Mouse (Mus musculus): Measurements from ENCODE around the gene Hk1.

Gene Hk1

GRCm38 (mm10) chr10:62356105-62356730 lies 23.5 kb downstream of the Hk1 start:
- H3K27me3 ChIP-seq (ENCODE audit: insufficient read depth, low read length), result no peaks in the 10 kb centered on the region
- no peaks in the 10 kb centered on the region for H3K4me1 ChIP-seq (replicated peaks; ENCODE audit: low read depth, low read length)
- no peak overlapping the region for H3K4me3 ChIP-seq (replicated peaks; ENCODE audit: low read length)
- H3K36me3 ChIP-seq (ENCODE audit: insufficient read depth, low read length), result no peaks in the 10 kb centered on the region
- H3K9me3 ChIP-seq (ENCODE audit: low read length), result peaks cover 3% of the 10 kb centered on the region; the same call in 1 of the 2 replicates
- TF ChIP-seq CTCF (conservative IDR thresholded peaks at IDR 0.05; ENCODE audit: low read length) (no peak), POU5F1 (IDR thresholded peaks at IDR 0.05; ENCODE audit: borderline replicate concordance, low read length) (no peak), NANOG (IDR thresholded peaks at IDR 0.05; ENCODE audit: borderline replicate concordance, low read length) (no peak)

GRCm38 (mm10) chr10:62345147-62345546 lies 34.6 kb downstream of the Hk1 start:
- peaks cover 27% of the 10 kb centered on the region for H3K4me1 ChIP-seq (replicated peaks; ENCODE audit: low read depth, low read length)
- H3K27me3 ChIP-seq (ENCODE audit: insufficient read depth, low read length), result no peaks in the 10 kb centered on the region
- no peak for TF ChIP-seq POU5F1 (IDR thresholded peaks at IDR 0.05; ENCODE audit: borderline replicate concordance, low read length)
- TF ChIP-seq NANOG (IDR thresholded peaks at IDR 0.05; ENCODE audit: borderline replicate concordance, low read length), result no peak
- no peak for TF ChIP-seq CTCF (conservative IDR thresholded peaks at IDR 0.05; ENCODE audit: low read length)
- H3K36me3 ChIP-seq (ENCODE audit: insufficient read depth, low read length), result no peaks in the 10 kb centered on the region
- no peak overlapping the region for H3K4me3 ChIP-seq (replicated peaks; ENCODE audit: low read length)
- no peaks in the 10 kb centered on the region for H3K9me3 ChIP-seq (ENCODE audit: low read length)

- H3K36me3 ChIP-seq (ENCODE audit: insufficient read depth, low read length), result no peaks in the 10 kb centered on the region
- peaks cover 26% of the 10 kb centered on the region for H3K4me1 ChIP-seq (replicated peaks; ENCODE audit: low read depth, low read length)
- H3K27me3 ChIP-seq (ENCODE audit: insufficient read depth, low read length), result 0 out of 2 replicates have a peak, but pooled peaks cover 3% of the 10 kb centered on the region
- H3K4me3 ChIP-seq (replicated peaks; ENCODE audit: low read length), result no peak overlapping the region
- H3K9me3 ChIP-seq (ENCODE audit: low read length), result no peaks in the 10 kb centered on the region
- TF ChIP-seq POU5F1 (IDR thresholded peaks at IDR 0.05; ENCODE audit: borderline replicate concordance, low read length) (no peak), CTCF (conservative IDR thresholded peaks at IDR 0.05; ENCODE audit: low read length) (no peak), NANOG (IDR thresholded peaks at IDR 0.05; ENCODE audit: borderline replicate concordance, low read length) (no peak)
These were observed 35.5 kb downstream of the Hk1 start for GRCm38 (mm10) chr10:62344004-62344752.

GRCm38 (mm10) chr10:62342512-62342911 lies 37.2 kb downstream of the Hk1 start:
- no peak overlapping the region for H3K4me3 ChIP-seq (replicated peaks; ENCODE audit: low read length)
- no peaks in the 10 kb centered on the region for H3K9me3 ChIP-seq (ENCODE audit: low read length)
- H3K4me1 ChIP-seq (replicated peaks; ENCODE audit: low read depth, low read length), result peaks cover 43% of the 10 kb centered on the region
- H3K27me3 ChIP-seq (ENCODE audit: insufficient read depth, low read length), result 0 out of 2 replicates have a peak, but pooled peaks cover 3% of the 10 kb centered on the region
- no peak for TF ChIP-seq POU5F1 (IDR thresholded peaks at IDR 0.05; ENCODE audit: borderline replicate concordance, low read length)
- no peak for TF ChIP-seq NANOG (IDR thresholded peaks at IDR 0.05; ENCODE audit: borderline replicate concordance, low read length)
- TF ChIP-seq CTCF (conservative IDR thresholded peaks at IDR 0.05; ENCODE audit: low read length), result no peak
- H3K36me3 ChIP-seq (ENCODE audit: insufficient read depth, low read length), result no peaks in the 10 kb centered on the region

- Histone ChIP-seq H3K9me3 (ENCODE audit: low read length) (no peaks in the 10 kb centered on the region), H3K27me3 (ENCODE audit: insufficient read depth, low read length) (0 out of 2 replicates have a peak, but pooled peaks cover 3% of the 10 kb centered on the region), H3K4me3 (replicated peaks; ENCODE audit: low read length) (no peak overlapping the region), H3K36me3 (ENCODE audit: insufficient read depth, low read length) (no peaks in the 10 kb centered on the region), H3K4me1 (replicated peaks; ENCODE audit: low read depth, low read length) (peaks cover 48% of the 10 kb centered on the region)
- TF ChIP-seq POU5F1 (IDR thresholded peaks at IDR 0.05; ENCODE audit: borderline replicate concordance, low read length), result no peak
- no peak for TF ChIP-seq CTCF (conservative IDR thresholded peaks at IDR 0.05; ENCODE audit: low read length)
These were observed 37.8 kb downstream of the Hk1 start for GRCm38 (mm10) chr10:62341956-62342355.

- Histone ChIP-seq H3K9me3 (ENCODE audit: low read length) (no peaks in the 10 kb centered on the region), H3K4me1 (replicated peaks; ENCODE audit: low read depth, low read length) (peaks cover 58% of the 10 kb centered on the region), H3K36me3 (ENCODE audit: insufficient read depth, low read length) (no peaks in the 10 kb centered on the region), H3K27me3 (ENCODE audit: insufficient read depth, low read length) (0 out of 2 replicates have a peak, but pooled peaks cover 3% of the 10 kb centered on the region), H3K4me3 (replicated peaks; ENCODE audit: low read length) (peak overlapping the region; percentile 95)
- TF ChIP-seq NANOG (IDR thresholded peaks at IDR 0.05; ENCODE audit: borderline replicate concordance, low read length), result no peak
- no peak for TF ChIP-seq POU5F1 (IDR thresholded peaks at IDR 0.05; ENCODE audit: borderline replicate concordance, low read length)
- no peak for TF ChIP-seq CTCF (conservative IDR thresholded peaks at IDR 0.05; ENCODE audit: low read length)
These were observed 38.7 kb downstream of the Hk1 start for GRCm38 (mm10) chr10:62340991-62341390.

GRCm38 (mm10) chr10:62340095-62340731 lies 39.5 kb downstream of the Hk1 start:
- Histone ChIP-seq H3K36me3 (ENCODE audit: insufficient read depth, low read length) (no peaks in the 10 kb centered on the region), H3K9me3 (ENCODE audit: low read length) (no peaks in the 10 kb centered on the region), H3K27me3 (ENCODE audit: insufficient read depth, low read length) (0 out of 2 replicates have a peak, but pooled peaks cover 3% of the 10 kb centered on the region), H3K4me1 (replicated peaks; ENCODE audit: low read depth, low read length) (peaks cover 66% of the 10 kb centered on the region), H3K4me3 (replicated peaks; ENCODE audit: low read length) (peak overlapping the region; percentile 95)
- no peak for TF ChIP-seq CTCF (conservative IDR thresholded peaks at IDR 0.05; ENCODE audit: low read length)
- TF ChIP-seq POU5F1 (IDR thresholded peaks at IDR 0.05; ENCODE audit: borderline replicate concordance, low read length), result no peak
- TF ChIP-seq NANOG (IDR thresholded peaks at IDR 0.05; ENCODE audit: borderline replicate concordance, low read length), result no peak

Data from E14TG2a.4 (cell line).